Mouse (Mus musculus) lung, postnatal 25 days (tissue): Measurements from ENCODE around the gene Cmss1.

Source experiments
- DNase-seq: peaks from one replicate; pipeline ENCODE4 v3.0.0; 2022; ENCODE audit warnings: low spot score

Gene Cmss1

DNA sequence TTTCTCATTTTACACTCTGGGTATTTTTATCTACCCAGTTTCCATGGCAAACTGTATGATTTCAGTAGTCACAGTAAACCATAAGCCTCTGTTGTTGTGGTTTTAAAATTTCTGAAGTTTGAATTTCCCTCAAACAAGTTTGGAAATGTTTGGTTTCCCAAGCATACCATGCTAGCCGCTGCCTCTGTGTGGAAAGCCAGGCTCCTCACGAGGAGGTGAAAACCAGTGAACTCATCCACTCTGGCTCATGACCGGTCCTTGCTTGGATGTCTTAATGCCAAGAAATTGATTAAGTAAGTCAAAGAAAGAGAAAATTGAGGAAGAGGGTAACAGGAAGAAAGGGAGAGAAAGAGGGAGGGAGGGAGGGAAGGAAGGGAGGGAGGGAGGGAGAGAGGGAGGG, 48.4 kb downstream of the Cmss1 start:
- DNase-seq, result no peak

DNA sequence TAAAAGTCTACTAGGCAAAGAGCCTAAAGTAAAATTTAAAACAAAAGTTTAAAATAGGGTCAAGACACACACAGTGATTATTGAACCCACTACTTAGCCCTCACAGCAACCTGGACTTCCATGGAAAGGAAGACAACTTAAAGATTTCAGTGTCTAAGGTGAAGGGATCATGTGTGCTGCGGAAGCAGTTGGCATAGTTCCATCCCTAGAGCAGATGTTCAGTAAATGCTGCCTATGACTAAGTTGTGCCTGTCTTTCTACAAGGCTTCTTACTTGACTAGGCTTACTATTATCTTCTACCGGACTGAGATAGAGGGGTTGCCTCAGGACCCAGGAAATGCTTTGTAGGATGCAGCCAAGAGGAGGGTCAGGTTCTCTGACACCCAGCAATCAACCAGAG, 50.4 kb downstream of the Cmss1 start:
- DNase-seq, result no peak

GRCm38 (mm10) chr16:57555667-57556066, 51.0 kb downstream of the Cmss1 start:
- DNase-seq, result no peak

- DNase-seq, result no peak
These were observed 51.7 kb downstream of the Cmss1 start for GRCm38 (mm10) chr16:57554886-57555400.

DNA sequence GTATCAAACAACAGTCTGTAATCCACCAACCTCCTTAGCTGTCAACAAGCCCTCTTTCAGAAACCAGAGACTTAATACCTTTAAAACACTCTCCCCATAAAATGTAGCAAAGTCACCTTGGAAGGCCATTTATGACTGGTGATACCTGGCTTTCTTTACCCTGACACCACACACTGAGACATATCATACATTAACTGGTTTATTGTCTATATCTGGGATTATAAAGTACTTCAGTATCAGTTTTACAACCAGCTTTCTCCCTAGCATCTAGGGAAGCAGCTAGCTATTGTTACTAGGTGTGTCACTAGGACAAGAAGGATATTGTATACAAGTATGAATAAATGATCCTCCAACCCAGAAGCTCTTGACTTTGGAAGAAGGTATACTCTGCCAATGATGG, 53.4 kb downstream of the Cmss1 start:
- DNase-seq, result no peak

DNA sequence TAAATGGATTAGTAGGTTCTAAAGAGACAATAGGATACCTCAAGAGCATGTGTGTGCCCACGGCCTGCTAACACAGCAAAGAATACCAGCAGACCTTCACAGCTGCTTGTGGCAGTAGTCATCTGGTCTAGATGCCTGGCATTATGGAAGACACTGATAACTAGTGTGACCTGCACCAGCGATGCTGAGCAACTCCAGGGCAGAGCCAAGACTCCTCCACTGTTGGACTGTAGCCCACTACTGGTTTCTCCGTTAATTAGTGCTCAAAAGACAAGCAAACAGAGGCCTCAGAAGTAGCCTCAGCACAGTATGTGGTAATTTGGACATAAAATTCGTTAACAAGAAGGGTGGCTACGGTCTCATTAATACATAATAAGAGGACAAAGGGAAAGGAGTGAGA, 54.0 kb downstream of the Cmss1 start:
- DNase-seq, result no peak

DNA sequence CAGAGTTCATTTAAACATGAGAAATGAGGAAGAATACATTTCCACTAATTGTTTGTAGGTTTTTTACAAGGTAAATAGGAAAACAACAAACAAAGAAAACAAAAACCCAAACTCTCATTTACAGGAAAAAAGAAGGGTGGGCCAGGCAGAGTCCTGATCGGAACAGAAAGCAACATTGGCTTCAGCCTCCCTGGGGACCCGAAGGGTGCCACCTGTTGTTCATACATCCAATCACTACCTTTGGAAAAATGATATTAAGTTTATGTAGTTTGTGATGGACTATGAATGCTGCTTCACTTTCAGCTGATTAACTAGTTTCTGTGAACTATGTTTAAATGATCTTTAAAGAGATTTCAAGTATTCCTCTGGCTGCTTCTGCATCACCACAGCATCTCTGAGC, 55.0 kb downstream of the Cmss1 start:
- no peak for DNase-seq

- DNase-seq, result no peak
These were observed 55.8 kb downstream of the Cmss1 start for GRCm38 (mm10) chr16:57550817-57551216.

GRCm38 (mm10) chr16:57550088-57550487, 56.6 kb downstream of the Cmss1 start:
- peak; percentile 31 for DNase-seq

DNA sequence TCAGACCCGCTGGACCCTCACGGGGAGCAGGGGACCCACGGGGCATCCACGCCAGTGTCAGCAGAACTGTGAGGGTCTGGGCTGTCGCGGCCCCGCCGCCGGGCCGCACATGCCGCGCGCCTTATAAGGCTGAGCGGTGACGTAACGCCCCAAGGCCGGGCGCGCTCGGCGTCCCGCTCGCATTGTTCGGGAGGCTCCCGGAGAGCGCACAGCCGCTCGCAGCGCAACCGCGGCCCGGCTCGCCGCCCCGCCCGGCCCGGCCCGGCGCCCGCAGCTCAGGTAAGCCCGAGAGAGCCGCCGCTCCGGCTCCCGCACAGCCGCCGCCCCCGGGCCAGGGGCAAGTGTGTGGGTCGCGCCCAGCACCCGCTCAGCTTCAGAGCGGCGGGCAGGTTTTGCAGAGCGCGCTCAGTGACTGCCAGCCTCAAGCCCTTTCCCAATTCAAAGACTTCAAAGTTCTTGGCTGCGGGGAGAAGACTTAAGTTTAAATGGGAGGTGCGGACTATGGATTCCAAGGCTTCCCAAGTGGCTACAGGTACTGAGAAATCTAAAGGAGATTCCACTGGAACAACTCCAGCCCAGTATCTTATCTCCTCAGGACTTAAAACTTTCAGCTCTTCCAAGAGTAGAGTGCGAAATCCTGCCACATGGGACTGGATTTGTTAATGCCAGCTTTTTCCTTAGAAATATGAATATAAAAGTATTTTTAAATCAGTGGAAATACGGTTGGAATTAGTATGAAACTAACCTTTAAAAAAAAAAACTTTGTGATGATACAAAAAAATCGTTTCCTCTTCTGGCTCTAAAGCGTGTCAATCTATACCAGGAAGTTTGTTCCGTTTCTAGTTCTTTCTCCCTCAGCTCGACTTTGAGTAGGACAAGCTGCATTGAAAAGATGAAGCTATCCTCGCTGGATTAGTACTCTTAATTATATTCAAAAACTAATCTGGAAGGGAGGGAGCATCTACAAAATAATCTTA, 57.3 kb downstream of the Cmss1 start:
- peak; percentile 84 for DNase-seq

DNA sequence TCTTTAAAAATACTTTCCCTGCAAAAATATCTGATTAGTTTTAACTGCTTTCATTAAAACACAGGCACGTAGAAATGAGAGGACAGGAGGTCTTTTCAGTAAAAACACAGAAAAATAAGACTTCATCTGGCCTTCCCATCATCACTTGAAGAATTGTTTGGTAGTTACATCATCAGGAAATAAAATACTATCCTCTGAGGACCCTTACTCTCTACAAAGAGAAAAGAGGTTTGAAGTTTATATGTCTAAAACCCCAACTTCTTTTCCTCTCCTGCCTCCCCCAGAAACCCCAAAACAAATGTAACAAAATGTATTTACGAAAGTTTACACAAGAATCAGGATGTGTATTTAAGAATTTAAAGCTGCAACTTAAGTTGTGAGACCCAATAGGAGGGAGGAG, 58.1 kb downstream of the Cmss1 start:
- DNase-seq, result no peak

DNA sequence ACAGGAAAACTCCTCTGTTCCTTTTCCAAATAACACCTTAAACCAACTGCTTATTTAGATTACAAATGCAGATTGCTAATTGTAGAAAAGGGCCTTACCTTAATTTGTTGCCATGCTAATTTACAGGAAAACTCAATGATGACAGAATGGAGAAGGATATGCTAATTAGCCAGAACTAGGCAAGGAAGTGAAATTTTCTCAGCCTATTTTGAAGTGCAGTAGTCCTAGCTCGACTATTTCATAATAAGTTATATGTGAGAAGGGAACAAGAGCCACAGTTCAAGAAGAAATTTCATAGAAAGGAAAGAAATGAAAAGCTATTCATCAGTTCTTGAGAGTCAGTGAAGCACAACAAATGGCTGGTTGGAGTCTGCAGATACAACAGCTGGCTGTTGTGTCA, 60.3 kb downstream of the Cmss1 start:
- no peak for DNase-seq

GRCm38 (mm10) chr16:57544441-57544840, 62.2 kb downstream of the Cmss1 start:
- peak; percentile 39 for DNase-seq

GRCm38 (mm10) chr16:57543243-57543642, 63.4 kb downstream of the Cmss1 start:
- DNase-seq, result peak; percentile 58

- DNase-seq, result peak; percentile 37
These were observed 70.2 kb downstream of the Cmss1 start for GRCm38 (mm10) chr16:57536511-57536910.

- DNase-seq, result no peak
These were observed 71.9 kb downstream of the Cmss1 start for GRCm38 (mm10) chr16:57534811-57535210.

DNA sequence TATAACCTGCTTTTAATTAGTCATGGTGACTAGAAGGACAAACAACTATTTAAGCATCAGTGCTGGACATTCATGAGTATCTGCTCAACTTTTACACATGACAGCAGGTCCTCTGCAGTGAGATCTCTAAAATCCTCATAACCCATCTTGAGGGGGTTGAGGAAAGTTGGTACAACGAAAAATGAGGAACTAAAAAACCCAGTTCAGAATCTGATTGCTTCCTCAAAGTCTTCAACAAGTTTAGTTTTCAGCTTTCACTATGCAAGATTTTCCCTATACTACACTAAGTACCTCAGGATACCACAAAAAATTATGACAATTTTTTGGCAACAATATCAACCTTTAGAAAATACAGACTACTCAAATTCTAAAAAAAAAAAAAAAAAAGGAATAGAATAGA, 72.3 kb downstream of the Cmss1 start:
- no peak for DNase-seq

DNA sequence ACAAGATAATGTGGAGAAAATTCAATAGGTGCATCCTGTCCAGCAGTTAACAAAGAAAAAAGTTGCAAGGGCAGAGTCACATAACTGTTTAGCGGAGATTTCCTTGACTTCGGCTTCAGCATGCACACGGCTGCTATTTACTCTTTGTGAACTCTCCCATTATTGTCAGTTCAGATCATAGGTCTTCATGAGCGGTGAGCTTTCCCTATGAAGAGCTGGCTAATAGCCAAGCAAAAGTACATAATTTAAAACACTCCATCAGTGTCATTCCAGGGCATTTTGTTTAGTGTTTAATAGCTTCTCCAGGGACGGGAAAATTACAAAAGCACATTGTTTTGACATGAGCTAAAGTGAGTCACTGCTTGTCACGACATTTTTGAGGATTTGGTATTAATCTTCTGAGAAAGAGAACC, 74.6 kb downstream of the Cmss1 start:
- no peak for DNase-seq

GRCm38 (mm10) chr16:57530547-57530946, 76.1 kb downstream of the Cmss1 start:
- no peak for DNase-seq

DNA sequence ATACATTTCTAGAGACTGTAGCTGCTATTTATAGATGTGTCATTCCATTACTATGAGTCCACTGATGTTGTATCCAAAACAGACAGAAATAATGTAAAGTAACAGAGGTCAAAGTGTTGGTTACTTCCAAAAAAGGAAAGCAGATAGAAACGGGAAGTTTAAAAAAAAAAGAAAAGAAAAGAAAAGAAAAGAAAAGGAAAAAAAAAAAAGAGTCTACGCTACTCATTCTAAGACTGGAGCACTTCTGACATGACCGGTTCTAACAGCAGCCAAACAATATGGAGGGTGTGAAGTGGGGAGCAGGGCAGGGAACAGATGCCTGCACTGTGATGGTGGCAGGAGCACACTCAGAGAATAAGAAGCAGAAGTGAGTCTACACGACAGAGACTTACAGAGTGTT, 78.2 kb downstream of the Cmss1 start:
- DNase-seq, result no peak

DNA sequence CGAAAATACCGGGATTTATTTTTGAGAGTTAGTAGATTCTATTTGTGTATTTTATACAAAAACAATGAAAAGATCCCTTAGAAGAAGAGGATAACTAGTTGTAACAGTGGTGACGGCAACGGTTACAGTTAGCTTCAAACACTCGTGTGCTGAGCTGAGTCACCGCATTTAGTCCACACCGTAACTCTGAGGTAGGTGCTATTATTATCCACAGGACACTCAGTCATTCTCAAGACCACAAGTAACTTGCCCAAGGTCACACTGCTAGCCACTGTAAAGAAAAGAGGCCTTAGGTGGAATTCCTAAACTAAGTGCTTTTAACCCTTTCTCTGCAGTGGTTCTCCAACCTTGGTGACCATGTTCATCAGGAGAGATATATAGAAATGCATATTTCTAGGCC, 79.8 kb downstream of the Cmss1 start:
- DNase-seq, result no peak

GRCm38 (mm10) chr16:57525476-57525875, 81.2 kb downstream of the Cmss1 start:
- DNase-seq, result no peak

GRCm38 (mm10) chr16:57525046-57525445, 81.6 kb downstream of the Cmss1 start:
- DNase-seq, result no peak

GRCm38 (mm10) chr16:57515636-57516035, 91.0 kb downstream of the Cmss1 start:
- DNase-seq, result no peak
